Mouse (Mus musculus): ENCODE data around the gene Tia1. TPM values are rescaled to one million over a fixed set of nuclear protein-coding genes. Genes with fewer than 3 reads are reported as not detected.
A peak's percentile ranks its signal among the peaks of the same experiment; 100 is the strongest.

The Tia1 gene
- total RNA-seq, 2 experiments from 2014 or later, result 34.0 to 50.1 TPM

- no peak for DNase-seq
These were observed 18.5 kb upstream of the Tia1 start for GRCm38 (mm10) chr6:86385362-86386104.

GRCm38 (mm10) chr6:86387313-86387712, 16.7 kb upstream of the Tia1 start:
- DNase-seq, result no peak

DNA sequence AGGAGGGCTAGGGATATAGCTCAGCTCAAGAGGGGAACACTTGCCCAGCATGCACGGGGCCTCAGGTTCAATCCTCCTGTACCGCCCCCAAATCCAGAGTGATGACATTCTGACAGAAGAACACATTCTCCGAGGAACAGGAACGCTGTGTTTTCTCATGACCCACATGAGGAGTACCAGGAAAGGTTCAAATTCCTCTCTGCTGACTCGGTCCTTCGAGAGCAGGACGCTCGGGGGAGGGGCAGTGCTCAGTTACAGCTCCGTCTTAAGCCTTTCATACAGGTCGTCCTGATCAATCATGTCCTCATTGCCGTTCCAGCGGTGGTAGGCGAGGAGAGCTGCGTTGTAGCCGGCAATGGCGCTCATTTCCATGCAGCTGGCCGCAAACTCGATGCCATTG, 15.6 kb upstream of the Tia1 start:
- no peak for DNase-seq

DNA sequence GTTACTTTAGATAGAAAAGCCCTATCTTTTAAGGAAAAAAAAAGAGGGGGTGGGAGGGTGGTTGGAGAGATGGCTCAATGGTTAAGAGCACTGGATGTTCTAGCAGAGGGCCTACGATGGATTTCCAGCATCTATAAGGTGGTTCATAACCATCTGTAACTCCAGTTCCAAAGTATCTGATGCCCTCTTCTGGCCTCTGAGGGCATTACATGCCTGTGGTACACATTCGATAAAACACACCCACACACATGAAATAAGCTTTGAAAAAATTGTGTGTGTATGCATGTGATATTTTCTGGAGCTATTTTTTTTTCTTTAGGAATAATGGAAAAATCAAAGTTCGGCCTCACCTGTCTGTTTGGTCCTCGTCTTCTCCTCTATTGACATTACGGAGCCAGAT, 12.7 kb upstream of the Tia1 start:
- no peak for DNase-seq

- no peak for DNase-seq
These were observed 10.8 kb upstream of the Tia1 start for GRCm38 (mm10) chr6:86393187-86393586.

DNA sequence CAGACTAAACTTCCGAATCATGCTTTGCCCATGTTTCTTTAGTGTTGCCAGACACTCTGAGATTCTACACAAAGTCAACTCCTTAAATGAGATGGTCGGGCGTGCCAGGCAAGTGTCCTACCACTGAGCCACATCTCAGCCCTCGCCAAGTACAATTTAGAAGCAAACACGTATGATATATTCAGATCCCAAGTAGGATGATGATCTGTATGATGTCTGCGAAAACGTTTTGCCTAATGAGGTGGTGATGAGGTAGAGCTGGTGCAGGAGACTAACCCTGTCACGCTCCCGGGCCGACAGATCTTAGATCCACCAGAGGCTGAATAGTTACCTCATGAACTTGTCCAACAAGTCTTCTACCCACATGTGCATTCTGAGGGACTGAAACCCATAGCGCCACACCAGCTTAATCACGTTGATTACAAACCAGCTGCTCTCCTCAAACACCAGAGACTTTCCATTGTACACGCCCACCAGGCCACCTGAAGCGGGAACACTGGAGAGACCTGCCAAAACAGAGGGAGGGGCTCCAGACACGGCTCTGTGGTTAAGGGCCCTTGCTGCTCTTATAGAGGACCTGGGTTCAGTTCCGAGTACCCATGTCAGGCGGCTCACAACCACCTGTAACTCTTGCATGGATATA, 9.8 kb upstream of the Tia1 start:
- no peak for DNase-seq

DNA sequence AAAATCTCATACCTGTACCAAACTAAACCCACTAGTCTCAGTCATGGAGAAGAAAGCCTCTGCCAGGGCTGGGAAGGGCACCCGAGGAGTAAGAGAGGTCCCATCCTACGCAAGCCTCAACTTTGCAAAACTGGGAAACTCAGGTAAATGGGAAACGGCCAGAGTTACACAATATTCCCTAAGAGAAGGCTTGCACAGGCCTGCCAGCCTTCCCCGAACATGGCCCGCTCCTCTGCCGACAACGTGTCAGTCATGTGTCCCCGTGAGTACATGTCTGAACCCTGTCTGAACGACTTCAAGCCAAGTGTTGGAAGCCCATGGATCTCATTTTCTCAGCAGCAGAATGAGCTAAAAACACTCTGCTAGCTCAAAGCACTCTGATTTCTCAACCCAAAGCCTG, 9.0 kb upstream of the Tia1 start:
- no peak for DNase-seq

DNA sequence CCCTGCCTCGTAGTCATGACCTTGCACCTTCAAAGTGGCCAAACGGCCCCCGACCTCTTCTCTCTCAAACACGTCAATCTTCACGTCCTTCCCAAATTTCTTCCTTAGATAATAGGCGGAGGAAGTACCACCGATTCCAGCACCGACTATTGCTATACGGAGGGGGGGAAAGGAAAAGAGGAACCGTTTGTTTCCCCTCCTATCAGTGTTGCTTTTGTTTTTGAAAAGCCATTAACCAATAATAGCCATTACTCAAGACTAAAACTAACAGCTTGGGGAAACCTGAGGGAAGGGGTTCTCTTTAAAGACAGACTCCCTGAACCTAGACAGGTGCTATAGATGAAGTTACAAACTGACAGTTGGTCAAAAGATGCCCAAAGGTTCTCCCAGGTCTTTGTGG, 8.1 kb upstream of the Tia1 start:
- no peak for DNase-seq

- peak; percentile 91 for DNase-seq
These were observed 7.3 kb upstream of the Tia1 start, which contains the start of gene Pcyox1 for GRCm38 (mm10) chr6:86396581-86397256. Gene Pcyox1, minus strand, starts transcription at chr6:86397154.

DNA sequence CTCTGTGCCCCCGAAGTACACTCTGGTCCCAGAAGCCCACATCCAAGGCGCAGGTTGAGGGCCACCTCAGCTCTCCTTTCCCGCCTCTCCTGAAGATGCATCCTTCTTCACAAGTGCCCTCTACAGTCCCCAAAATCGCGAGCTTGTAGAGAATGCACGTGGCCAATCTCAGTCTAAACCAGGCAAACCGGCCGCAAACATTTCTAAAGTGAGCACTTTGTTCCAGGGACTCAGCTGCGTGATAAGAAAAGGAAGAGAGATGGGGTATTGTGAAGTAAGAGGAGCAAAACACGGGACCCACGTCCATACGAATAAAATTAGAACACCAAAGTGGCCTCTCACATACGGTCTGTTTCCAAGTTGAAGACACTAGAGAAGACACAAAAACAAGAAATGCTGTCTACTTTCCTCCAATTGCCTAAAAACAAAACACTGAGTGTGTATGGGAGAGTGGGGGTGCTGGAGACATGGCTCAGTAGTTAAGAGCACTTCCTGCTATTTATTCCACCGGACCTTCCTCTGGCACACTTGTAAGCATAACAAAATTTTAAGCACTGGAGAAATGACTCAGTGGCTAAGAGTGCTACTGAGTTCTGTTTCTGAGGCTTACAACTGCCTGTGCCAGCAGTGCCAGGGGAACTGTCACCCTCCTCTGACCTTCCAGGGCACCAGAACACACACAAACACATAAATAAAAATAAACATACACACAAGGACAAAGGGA, 6.6 kb upstream of the Tia1 start:
- no peak for DNase-seq

GRCm38 (mm10) chr6:86398986-86399385, 5.0 kb upstream of the Tia1 start:
- no peak for DNase-seq

DNA sequence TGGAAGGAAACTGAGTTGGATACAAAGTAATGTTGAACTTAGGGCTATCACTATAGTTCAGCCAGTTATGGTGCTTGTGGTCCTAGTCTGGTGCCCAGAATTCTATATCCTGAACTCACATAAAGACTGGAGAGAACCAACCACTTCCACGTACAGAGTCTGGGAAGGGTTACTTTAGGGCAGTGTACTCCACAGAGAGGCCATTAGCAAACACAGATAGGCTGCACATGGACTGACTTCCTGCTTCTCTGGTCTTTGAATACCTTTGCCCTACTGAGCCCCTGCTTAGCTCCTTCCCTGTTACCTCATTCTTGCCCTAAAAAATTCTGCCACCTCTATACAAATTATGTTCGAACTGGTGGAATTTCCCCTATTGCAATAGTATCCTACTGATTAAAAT, 4.0 kb upstream of the Tia1 start:
- no peak for DNase-seq

DNA sequence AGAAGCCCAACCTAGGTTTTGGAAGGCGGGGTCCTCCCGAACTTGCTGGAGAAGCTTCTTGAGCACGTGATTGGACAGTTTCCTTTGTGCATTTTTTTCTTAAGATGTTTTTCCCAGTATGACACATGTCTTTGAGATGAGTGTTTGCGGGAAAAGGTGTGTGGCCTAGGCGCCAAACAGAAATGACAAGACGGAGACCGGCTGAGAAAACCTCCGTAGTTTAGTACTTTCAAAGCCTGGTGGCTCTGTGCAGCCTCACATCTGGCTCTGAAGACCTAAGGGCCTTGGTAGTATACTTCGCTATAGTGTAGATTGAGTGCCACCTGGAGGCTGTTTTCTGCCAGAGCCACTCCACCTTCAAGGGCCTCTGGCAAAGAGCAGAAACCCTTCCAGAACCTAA, 3.0 kb upstream of the Tia1 start:
- DNase-seq, result peak; percentile 42

DNA sequence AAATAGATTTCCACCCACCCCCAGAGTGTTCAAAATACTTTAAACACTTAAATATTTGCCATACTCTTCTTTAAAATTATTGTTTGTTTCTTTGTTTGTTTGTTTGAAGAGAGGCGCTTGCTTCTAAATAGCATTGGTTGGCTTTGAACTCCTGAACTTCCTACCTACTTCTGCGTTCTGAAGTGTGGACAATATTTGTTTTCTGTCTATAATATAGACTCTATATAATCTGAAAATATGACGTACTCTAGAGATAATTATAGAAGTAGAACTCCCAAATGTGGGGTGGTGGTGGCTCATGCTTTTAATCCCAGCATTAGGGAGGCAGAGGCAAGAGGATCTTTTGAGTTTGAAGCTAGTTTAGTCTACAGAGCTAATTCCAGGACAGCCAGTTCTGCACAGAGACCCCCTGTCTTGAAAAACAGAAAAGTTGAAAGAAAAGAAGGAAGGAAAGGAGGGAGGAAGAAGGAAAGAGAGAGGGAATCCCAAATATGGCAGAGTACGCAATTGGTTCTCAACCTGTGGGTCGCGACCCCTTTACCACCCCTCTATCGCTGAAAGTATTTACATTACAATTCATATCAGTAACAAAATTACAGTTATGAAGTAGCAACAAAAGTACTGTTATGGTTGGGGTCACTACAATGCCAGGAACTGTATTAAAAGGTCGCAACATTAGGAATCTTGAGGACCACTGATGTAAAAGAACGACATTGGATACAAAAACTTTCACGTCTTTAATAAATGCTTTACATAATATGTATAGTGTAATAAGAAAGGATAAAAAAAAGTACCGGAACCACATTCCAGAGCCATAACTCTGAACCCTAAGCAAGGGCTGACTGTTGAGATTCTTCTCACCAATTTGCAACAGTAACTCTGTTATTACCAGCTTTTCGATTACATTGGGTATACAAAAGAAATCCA, 1.1 kb upstream of the Tia1 start:
- DNase-seq, result no peak

DNA sequence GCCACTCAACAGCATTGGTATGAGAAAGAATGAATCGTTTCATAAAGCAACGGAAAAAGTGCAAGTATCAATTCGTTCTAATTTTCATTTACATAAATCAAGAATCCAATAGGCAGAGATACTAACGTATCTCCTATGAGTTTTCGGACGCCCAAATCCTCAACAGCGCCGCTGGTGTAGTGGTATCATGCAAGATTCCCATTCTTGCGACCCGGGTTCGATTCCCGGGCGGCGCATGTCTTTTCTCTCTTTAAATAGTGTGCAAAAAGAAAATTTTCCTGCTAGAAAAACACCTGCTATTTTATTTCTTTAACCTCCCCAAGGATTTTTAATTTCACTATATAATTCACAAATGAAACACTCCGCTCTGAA, 305 bp upstream of the Tia1 start:
- peak; percentile 82 for DNase-seq

DNA sequence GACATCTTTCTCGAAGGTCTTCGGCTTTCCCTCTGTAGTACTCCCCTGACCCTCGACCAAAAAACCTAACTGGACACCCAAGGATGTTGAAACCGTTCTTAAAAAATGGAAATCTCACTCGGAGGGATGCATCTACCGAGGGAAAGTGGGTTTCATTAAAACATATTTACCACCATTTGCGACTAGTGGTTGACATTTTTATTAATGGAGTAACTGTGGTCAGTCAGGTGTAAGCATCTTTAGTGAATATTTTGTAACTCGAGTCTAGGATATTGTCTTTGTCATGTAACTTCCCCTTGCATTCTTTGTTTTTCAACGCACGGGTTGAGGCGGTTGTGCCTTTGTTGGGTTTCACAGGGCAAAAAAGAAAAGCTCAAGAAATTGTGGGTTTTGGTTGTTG, 977 bp downstream of the Tia1 start:
- no peak for DNase-seq

DNA sequence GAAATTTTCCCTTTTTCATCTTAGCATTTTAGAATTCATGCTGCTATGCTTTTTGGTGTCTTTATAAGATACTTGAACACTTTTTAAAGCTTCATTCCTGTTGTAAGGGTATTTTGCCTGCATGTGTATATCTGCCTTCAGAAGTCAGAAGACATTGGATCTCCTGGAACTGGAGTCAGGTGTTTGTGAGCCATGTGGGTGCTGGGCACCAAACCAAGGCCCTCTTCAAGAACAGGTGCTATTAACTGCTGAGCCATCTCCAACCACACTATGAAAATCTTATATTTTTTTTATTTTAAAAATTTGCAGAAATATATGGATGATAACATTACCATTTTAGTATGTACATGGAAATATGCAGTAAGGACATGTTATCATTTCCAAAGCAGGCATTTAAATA, 2.3 kb downstream of the Tia1 start:
- DNase-seq, result no peak

GRCm38 (mm10) chr6:86418711-86419110, 14.7 kb downstream of the Tia1 start:
- no peak for DNase-seq

- DNase-seq, result no peak
These were observed 15.2 kb downstream of the Tia1 start for GRCm38 (mm10) chr6:86419239-86419638.

- no peak for DNase-seq
These were observed 16.5 kb downstream of the Tia1 start for GRCm38 (mm10) chr6:86420491-86420890.

DNA sequence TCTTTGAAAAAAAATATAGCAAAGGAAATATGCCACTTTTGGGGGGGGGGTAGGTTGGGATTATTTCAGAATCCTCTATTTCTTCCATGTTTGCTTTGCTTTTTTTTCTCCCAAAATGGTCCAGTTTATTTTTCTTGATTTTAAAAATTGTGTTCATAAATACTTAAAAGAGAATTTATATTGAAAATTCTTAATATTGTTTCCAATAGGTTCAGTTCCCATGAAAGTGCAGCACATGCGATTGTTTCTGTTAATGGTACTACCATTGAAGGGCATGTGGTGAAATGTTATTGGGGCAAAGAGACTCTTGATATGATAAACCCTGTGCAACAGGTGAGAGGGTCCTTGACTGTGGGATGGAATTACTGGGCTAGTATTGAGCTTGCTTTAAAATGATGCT, 22.3 kb downstream of the Tia1 start, which contains the start of gene Gm44790:
Gm44790 (plus strand) TSS at position 301 of the 400 bp plus-strand sequence.
- no peak for DNase-seq

DNA sequence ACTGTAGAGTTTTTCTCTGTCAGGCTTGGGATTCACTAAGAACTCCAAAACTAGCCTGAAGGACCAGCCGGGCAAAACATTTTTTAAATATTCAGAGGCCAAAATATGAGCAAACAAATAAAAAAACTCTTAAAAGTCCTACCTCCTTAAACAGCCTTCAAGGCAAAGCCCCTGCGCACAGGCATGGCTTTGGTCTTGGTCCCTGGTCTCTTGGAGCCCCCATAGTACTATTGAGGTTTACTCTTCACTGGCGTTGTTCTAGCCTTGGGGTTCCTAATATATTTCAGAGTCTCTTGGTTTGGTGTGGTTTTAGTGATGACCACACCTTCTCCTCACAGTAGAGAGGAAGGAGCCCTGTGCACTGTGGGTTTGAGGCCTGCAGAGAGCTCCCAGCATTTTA, 27.5 kb downstream of the Tia1 start:
- DNase-seq, result no peak
